Mouse (Mus musculus): Measurements from ENCODE around the gene Gm7879. TPM values are rescaled to one million over a fixed set of nuclear protein-coding genes. Genes with fewer than 3 reads are reported as not detected.
"Not testable (repeated sequence)": the region's sequence is repeated elsewhere in the genome, so short reads cannot be mapped to it uniquely, and the experiment has no call there.

Gene Gm7879
- not detected in 2 replicates for polyA plus RNA-seq (2014; fragmentation: Nextera tagmentation; extraction: Ambion mirVana)

DNA sequence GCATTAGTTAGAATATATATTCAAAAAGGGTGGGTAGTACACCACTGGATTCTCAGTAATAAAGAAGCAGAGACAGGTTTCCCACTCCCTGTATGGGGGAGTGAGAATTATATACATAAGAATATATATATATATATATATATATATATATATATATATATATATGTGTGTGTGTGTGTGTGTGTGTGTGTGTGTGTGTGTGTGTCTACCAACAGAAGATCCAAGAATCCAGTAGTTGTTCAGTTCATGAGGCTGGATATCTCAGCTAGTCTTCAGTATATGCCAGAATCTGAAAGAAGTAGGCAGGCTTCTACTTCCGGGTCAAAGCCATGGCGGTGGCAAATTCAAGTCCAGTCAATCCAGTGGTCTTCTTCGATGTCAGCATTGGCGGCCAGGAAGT, at the start of gene Gm7879:
Gm7879 (plus strand) TSS at position 301 of the 400 bp plus-strand sequence.
- H3K9ac ChIP-seq (ENCODE audit: low read depth, low read length); H3K4me2 ChIP-seq (replicated peaks; ENCODE audit: low read depth, low read length); H3K27ac ChIP-seq (ENCODE audit: low read depth, low read length); H3K27me3 ChIP-seq (ENCODE audit: control insufficient read depth, insufficient read depth, low read length); H3K9me3 ChIP-seq (ENCODE audit: control insufficient read depth, low read length); ATAC-seq (ENCODE audit: low FRiP score, low TSS enrichment); H3K4me3 ChIP-seq (ENCODE audit: low read length); H3K36me3 ChIP-seq (ENCODE audit: control insufficient read depth, insufficient read depth, low read length); H3K4me1 ChIP-seq (ENCODE audit: control insufficient read depth, insufficient read depth, low read length): not testable (repeated sequence)
- 100% methylated on average over 3 of the region's 4 CpGs for WGBS

DNA sequence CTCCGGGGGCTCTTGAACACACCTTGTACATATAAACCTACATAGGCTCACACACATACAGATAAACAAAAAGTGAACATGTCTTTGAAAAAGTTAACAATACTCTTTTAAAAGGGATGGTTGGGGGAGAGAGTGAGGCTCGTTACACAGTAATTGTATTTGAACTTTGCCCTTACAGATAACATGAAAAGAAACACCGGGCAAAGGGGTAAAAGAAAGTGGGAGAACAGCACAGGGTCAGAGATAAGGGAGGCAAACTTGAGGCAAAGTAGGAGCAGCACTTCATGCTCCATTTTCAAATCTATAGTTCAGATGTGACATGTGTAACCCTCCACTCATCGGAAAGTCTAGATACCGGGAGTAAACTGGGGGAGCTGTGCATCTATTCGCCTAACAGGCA, 49.3 kb upstream of the Gm7879 start:
- no peak overlapping the region for H3K27ac ChIP-seq (ENCODE audit: low read depth, low read length)
- no peaks in the 10 kb centered on the region for H3K36me3 ChIP-seq (ENCODE audit: control insufficient read depth, insufficient read depth, low read length)
- WGBS = 69% methylated on average over 6 of the region's 6 CpGs
- no peak overlapping the region for H3K4me3 ChIP-seq (ENCODE audit: low read length)
- H3K9me3 ChIP-seq (ENCODE audit: control insufficient read depth, low read length) = no peaks in the 10 kb centered on the region
- H3K4me1 ChIP-seq (ENCODE audit: control insufficient read depth, insufficient read depth, low read length) = 0 out of 2 replicates have a peak, but pooled peaks cover 3% of the 10 kb centered on the region
- H3K4me2 ChIP-seq (replicated peaks; ENCODE audit: low read depth, low read length) = no peak overlapping the region
- H3K27me3 ChIP-seq (ENCODE audit: control insufficient read depth, insufficient read depth, low read length) = no peaks in the 10 kb centered on the region
- no peak for ATAC-seq (ENCODE audit: low FRiP score, low TSS enrichment)
- no peak overlapping the region for H3K9ac ChIP-seq (ENCODE audit: low read depth, low read length)

DNA sequence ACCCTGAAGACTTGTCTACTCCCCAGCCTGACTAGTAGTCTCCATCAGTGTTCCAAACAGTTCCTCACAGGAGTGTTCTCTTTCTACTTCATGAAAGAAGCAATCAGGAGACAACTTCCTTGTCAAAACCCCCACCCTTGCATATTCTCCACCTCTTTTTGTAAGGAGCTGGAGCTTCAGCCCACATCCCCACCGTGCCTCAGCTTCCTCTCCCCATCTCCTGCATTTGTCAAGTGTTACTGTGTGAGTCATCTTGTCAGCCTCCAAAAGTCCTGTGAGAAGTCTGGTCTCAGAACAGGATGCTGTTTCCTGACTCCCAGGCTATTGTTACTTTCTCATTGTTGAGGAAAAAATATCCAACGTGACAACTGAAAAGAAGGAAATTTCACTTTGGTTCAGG, 47.6 kb upstream of the Gm7879 start:
- 61% methylated on average over 2 of the region's 2 CpGs for WGBS
- no peaks in the 10 kb centered on the region for H3K36me3 ChIP-seq (ENCODE audit: control insufficient read depth, insufficient read depth, low read length)
- H3K27me3 ChIP-seq (ENCODE audit: control insufficient read depth, insufficient read depth, low read length) = no peaks in the 10 kb centered on the region
- no peak overlapping the region for H3K27ac ChIP-seq (ENCODE audit: low read depth, low read length)
- no peaks in the 10 kb centered on the region for H3K9me3 ChIP-seq (ENCODE audit: control insufficient read depth, low read length)
- no peak overlapping the region for H3K4me2 ChIP-seq (replicated peaks; ENCODE audit: low read depth, low read length)
- H3K4me3 ChIP-seq (ENCODE audit: low read length) = no peak overlapping the region
- ATAC-seq (ENCODE audit: low FRiP score, low TSS enrichment) = no peak
- H3K9ac ChIP-seq (ENCODE audit: low read depth, low read length) = no peak overlapping the region
- 0 out of 2 replicates have a peak, but pooled peaks cover 9% of the 10 kb centered on the region for H3K4me1 ChIP-seq (ENCODE audit: control insufficient read depth, insufficient read depth, low read length)

DNA sequence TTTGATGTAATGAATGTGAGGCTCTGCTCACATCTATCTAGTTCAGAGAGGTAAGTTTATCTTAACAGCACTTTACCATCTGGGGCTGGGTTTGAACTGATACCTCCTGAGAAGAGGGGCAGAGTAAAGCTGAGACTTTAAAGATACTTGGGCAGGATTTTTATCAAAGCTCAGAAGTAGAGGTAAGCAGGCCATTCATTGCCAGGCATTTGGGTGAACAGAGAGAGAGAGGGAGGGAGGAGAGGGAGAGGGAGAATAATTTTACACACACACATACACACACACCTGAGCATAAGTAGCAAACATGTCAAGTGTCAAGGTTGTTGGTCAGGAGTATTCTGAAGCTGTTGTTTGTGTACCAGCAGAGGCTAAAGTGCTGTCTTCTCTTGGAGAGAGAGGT, 44.7 kb upstream of the Gm7879 start, which contains the start of gene Cd38:
Cd38 (plus strand) TSS at position 301 of the 400 bp plus-strand sequence.
- Histone ChIP-seq H3K9ac (ENCODE audit: low read depth, low read length) (peak within 1 kb of the TSS; percentile 64), H3K4me2 (replicated peaks; ENCODE audit: low read depth, low read length) (peak within 1 kb of the TSS; percentile 72), H3K27me3 (ENCODE audit: control insufficient read depth, insufficient read depth, low read length) (no peaks in the 10 kb centered on the region), H3K36me3 (ENCODE audit: control insufficient read depth, insufficient read depth, low read length) (no peaks in the 10 kb centered on the region), H3K4me1 (ENCODE audit: control insufficient read depth, insufficient read depth, low read length) (0 out of 2 replicates have a peak, but pooled peaks cover 9% of the 10 kb centered on the region), H3K4me3 (ENCODE audit: low read length) (peak within 1 kb of the TSS; percentile 44), H3K9me3 (ENCODE audit: control insufficient read depth, low read length) (no peaks in the 10 kb centered on the region), H3K27ac (ENCODE audit: low read depth, low read length) (peak within 1 kb of the TSS; percentile 39; the same call in 1 of the 2 replicates)
- no peak for ATAC-seq (ENCODE audit: low FRiP score, low TSS enrichment)

DNA sequence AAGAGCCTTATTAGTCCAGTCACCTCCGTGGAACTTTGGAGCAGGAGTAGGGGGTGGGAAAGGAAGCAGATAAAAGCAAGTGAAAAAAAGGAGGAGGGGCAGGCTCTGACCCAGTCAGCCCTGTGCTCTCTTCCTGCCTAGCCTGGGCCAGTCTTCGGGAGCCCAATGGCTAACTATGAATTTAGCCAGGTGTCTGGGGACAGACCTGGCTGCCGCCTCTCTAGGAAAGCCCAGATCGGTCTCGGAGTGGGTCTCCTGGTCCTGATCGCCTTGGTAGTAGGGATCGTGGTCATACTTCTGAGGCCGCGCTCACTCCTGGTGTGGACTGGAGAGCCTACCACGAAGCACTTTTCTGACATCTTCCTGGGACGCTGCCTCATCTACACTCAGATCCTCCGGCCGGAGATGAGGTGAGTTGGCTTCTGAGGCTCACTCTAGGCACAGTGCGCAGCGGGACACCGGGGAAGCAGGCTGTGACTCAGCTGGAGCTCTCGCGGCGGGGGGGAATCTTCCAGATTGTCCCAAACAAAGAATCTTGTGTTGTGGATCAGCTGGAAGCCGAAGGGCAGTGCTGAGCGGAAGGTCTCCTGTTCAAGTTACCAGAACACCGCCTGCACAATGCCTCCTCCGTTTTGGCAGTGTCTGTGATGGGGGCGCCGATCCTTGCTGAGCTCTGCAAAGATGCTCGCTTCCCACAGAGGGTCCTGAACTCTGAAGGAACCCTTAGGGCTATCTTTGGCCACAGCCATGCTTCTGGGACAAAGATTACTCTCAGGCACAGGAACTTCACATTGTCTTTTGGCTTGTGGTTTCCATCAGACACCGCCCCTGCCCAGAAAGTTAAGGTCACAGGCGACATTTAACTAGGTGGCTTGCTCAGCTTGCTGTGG, 44.0 kb upstream of the Gm7879 start:
- Histone ChIP-seq H3K27me3 (ENCODE audit: control insufficient read depth, insufficient read depth, low read length) (no peaks in the 10 kb centered on the region), H3K36me3 (ENCODE audit: control insufficient read depth, insufficient read depth, low read length) (no peaks in the 10 kb centered on the region), H3K9ac (ENCODE audit: low read depth, low read length) (peak overlapping the region; percentile 64), H3K4me1 (ENCODE audit: control insufficient read depth, insufficient read depth, low read length) (0 out of 2 replicates have a peak, but pooled peaks cover 9% of the 10 kb centered on the region), H3K27ac (ENCODE audit: low read depth, low read length) (peak overlapping the region; percentile 39; the same call in 1 of the 2 replicates), H3K4me3 (ENCODE audit: low read length) (peak overlapping the region; percentile 44), H3K9me3 (ENCODE audit: control insufficient read depth, low read length) (no peaks in the 10 kb centered on the region), H3K4me2 (replicated peaks; ENCODE audit: low read depth, low read length) (peak overlapping the region; percentile 72)
- peak; percentile 65 for ATAC-seq (ENCODE audit: low FRiP score, low TSS enrichment)
- 3% methylated on average over 28 of the region's 28 CpGs for WGBS

DNA sequence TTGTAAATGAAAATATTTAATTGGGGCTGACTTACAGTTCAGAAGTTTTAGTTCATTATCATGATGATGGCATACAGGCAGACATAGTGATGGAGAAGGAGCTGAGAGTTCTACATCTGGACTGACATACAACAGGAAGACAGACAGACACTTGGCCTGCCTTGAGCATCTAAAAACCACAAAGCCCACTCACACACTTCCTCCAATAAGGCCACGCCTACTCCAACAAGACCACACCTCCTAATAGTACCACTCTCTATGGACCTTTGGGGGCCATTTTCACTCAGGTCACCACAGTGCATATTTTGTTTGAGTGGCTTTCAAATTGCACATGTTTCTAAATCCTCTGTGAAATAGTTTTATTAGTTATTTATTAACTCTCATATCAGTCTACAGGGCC, 41.1 kb upstream of the Gm7879 start:
- Histone ChIP-seq H3K4me2 (replicated peaks; ENCODE audit: low read depth, low read length) (no peak overlapping the region), H3K9ac (ENCODE audit: low read depth, low read length) (no peak overlapping the region), H3K36me3 (ENCODE audit: control insufficient read depth, insufficient read depth, low read length) (no peaks in the 10 kb centered on the region), H3K4me3 (ENCODE audit: low read length) (no peak overlapping the region), H3K9me3 (ENCODE audit: control insufficient read depth, low read length) (no peaks in the 10 kb centered on the region; the same call in 1 of the 2 replicates), H3K27ac (ENCODE audit: low read depth, low read length) (no peak overlapping the region), H3K4me1 (ENCODE audit: control insufficient read depth, insufficient read depth, low read length) (0 out of 2 replicates have a peak, but pooled peaks cover 9% of the 10 kb centered on the region), H3K27me3 (ENCODE audit: control insufficient read depth, insufficient read depth, low read length) (no peaks in the 10 kb centered on the region)
- ATAC-seq (ENCODE audit: low FRiP score, low TSS enrichment) = no peak
- 70% methylated on average over 1 of the region's 1 CpGs for WGBS

DNA sequence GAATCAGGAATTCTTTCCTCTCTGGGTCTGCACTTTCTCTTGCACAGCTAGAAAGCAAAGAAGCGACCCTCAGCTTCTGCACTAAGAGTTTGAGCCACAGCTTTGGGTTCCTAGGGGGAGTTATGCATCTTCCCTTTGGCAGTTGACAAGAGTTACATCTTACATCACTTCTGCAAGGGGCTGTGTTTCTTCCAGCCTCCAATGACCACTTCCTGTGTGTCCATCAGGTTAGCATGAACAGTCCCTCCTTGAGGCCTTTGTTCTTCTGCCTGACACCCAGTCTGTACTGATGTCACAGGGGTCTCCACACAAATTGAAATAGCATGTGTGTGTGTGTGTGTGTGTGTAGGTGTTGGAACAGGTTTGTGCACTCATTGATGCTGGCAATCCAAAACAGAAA, 40.3 kb upstream of the Gm7879 start:
- Histone ChIP-seq H3K9ac (ENCODE audit: low read depth, low read length) (no peak overlapping the region), H3K4me3 (ENCODE audit: low read length) (no peak overlapping the region), H3K4me2 (replicated peaks; ENCODE audit: low read depth, low read length) (no peak overlapping the region), H3K27ac (ENCODE audit: low read depth, low read length) (no peak overlapping the region), H3K36me3 (ENCODE audit: control insufficient read depth, insufficient read depth, low read length) (no peaks in the 10 kb centered on the region), H3K4me1 (ENCODE audit: control insufficient read depth, insufficient read depth, low read length) (0 out of 2 replicates have a peak, but pooled peaks cover 9% of the 10 kb centered on the region), H3K27me3 (ENCODE audit: control insufficient read depth, insufficient read depth, low read length) (no peaks in the 10 kb centered on the region), H3K9me3 (ENCODE audit: control insufficient read depth, low read length) (no peaks in the 10 kb centered on the region; the same call in 1 of the 2 replicates)
- ATAC-seq (ENCODE audit: low FRiP score, low TSS enrichment) = no peak
- WGBS = 78% methylated on average over 1 of the region's 1 CpGs

DNA sequence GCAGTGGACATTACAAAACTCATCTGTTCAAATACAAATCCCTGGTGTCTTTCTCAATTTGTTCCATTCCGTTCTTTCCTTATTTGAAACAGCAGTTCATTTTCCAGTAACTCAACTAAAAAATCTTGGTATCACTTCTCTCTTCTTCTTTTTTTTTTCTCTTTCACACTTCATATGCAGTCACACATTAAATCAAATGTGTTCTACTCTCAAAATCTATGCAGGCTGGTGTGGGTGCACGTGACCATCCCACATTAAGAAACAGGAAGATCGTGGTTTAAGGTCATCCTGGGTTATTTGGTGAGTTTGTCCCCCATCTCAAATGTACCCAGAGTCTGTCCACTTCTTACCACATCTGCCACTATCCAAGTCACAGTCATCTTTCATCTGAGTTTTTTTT, 30.9 kb upstream of the Gm7879 start:
- 88% methylated on average over 3 of the region's 3 CpGs for WGBS

More for the DNA sequence above, 30.9 kb upstream of the Gm7879 start:
- H3K4me1 ChIP-seq (ENCODE audit: control insufficient read depth, insufficient read depth, low read length) = no peaks in the 10 kb centered on the region
- no peak overlapping the region for H3K9ac ChIP-seq (ENCODE audit: low read depth, low read length)
- no peak overlapping the region for H3K27ac ChIP-seq (ENCODE audit: low read depth, low read length)
- no peak for ATAC-seq (ENCODE audit: low FRiP score, low TSS enrichment)
- H3K27me3 ChIP-seq (ENCODE audit: control insufficient read depth, insufficient read depth, low read length) = no peaks in the 10 kb centered on the region
- H3K4me2 ChIP-seq (replicated peaks; ENCODE audit: low read depth, low read length) = no peak overlapping the region
- H3K9me3 ChIP-seq (ENCODE audit: control insufficient read depth, low read length) = no peaks in the 10 kb centered on the region
- no peak overlapping the region for H3K4me3 ChIP-seq (ENCODE audit: low read length)
- no peaks in the 10 kb centered on the region for H3K36me3 ChIP-seq (ENCODE audit: control insufficient read depth, insufficient read depth, low read length)

Data from kidney, embryonic 14.5 days (tissue).